Mouse (Mus musculus) hindbrain, embryonic 14.5 days (tissue): ENCODE data around the gene Smurf2. TPM values are rescaled to one million over a fixed set of nuclear protein-coding genes. Genes with fewer than 3 reads are reported as not detected.

ENCODE experiments used
- ATAC-seq: fragments of 200-750 bp; cut with Nextera tagmentation; 2 replicates; pipeline ENCODE4 v1.8.0; 2017; ENCODE audit warnings: moderate number of reproducible peaks, mild to moderate bottlenecking, moderate TSS enrichment, moderate library complexity; ENCODE audit not compliant: low FRiP score
- DNase-seq: peaks from one replicate; pipeline ENCODE4 v3.0.0-alpha.2; 2015; ENCODE audit warnings: low spot score
- H3K27ac ChIP-seq: fragments of 300-500 bp; sonication (generic); 2 replicates; pipeline ENCODE4 v1.5.1; 2014; ENCODE audit warnings: mild to moderate bottlenecking, moderate library complexity
- H3K27me3 ChIP-seq: fragments of 300-500 bp; sonication (generic); 2 replicates; pipeline ENCODE4 v1.6.1; 2014; ENCODE audit warnings: mild to moderate bottlenecking, low read length, mixed read lengths; ENCODE audit not compliant: control insufficient read depth, insufficient read depth
- H3K36me3 ChIP-seq: fragments of 300-500 bp; sonication (generic); replicated peaks from 2 replicates; pipeline ENCODE4 v1.6.1; 2014; ENCODE audit not compliant: control insufficient read depth, insufficient read depth
- H3K4me1 ChIP-seq: fragments of 300-500 bp; sonication (generic); replicated peaks from 2 replicates; pipeline ENCODE4 v1.6.1; 2014; ENCODE audit warnings: antibody characterized with exemption, low read length, mixed read lengths; ENCODE audit not compliant: control insufficient read depth, insufficient read depth
- H3K4me2 ChIP-seq: fragments of 300-500 bp; sonication (generic); replicated peaks from 2 replicates; pipeline ENCODE4 v1.6.1; 2014; ENCODE audit warnings: mild to moderate bottlenecking, moderate library complexity
- H3K4me3 ChIP-seq: fragments of 300-500 bp; sonication (generic); replicated peaks from 2 replicates; pipeline ENCODE4 v1.5.1; 2014; ENCODE audit warnings: mild to moderate bottlenecking, low read length
- H3K9ac ChIP-seq: fragments of 300-500 bp; sonication (generic); 2 replicates; pipeline ENCODE4 v1.6.1; 2014
- H3K9me3 ChIP-seq: fragments of 300-500 bp; sonication (generic); 2 replicates; pipeline ENCODE4 v1.6.1; 2016; ENCODE audit warnings: low read length; ENCODE audit not compliant: control insufficient read depth
- WGBS: fragments of 180-500 bp; shearing (Covaris S2); extraction: QIAGEN DNeasy Blood & Tissue Kit; methylation state at CpG from one replicate; pipeline ENCODE4 v1.1.7; 2014; 5-methylcytosine and 5-hydroxymethylcytosine counted together
- polyA plus RNA-seq: library from polyadenylated mRNA; unstranded; fragments of >200 nt; fragmentation: Nextera tagmentation; extraction: Ambion mirVana; gene quantifications from 2 replicates; pipeline ENCODE4 v1.2.1, GENCODE M21; 2014

The Smurf2 gene
- 18.7 and 18.8 TPM in 2 replicates for polyA plus RNA-seq

- peak; percentile 95 for ATAC-seq
- Histone ChIP-seq H3K27me3 (no peaks in the 10 kb centered on the region), H3K36me3 (no peaks in the 10 kb centered on the region), H3K9me3 (no peaks in the 10 kb centered on the region), H3K4me1 (peaks cover 20% of the 10 kb centered on the region), H3K27ac (peak within 1 kb of the TSS; percentile 96), H3K4me3 (peak within 1 kb of the TSS; percentile 90), H3K4me2 (peak within 1 kb of the TSS; percentile 69), H3K9ac (peak within 1 kb of the TSS; percentile 92)
- peak; percentile 80 for DNase-seq
- 5% methylated on average over 53 of the region's 72 CpGs for WGBS
Measured at GRCm38 (mm10) chr11:106920551-106921379, at the start of gene Smurf2. Gene Smurf2 (minus strand): TSS chr11:106920715.

GRCm38 (mm10) chr11:106969798-106970197 is 49.3 kb upstream of the Smurf2 start:
- 94% methylated on average over 8 of the region's 8 CpGs for WGBS
- H3K9me3 ChIP-seq = no peaks in the 10 kb centered on the region
- no peak overlapping the region for H3K4me2 ChIP-seq

GRCm38 (mm10) chr11:106967630-106968029 is 47.1 kb upstream of the Smurf2 start:
- Histone ChIP-seq H3K9me3 (no peaks in the 10 kb centered on the region), H3K27ac (no peak overlapping the region), H3K9ac (no peak overlapping the region), H3K4me3 (no peak overlapping the region), H3K4me2 (no peak overlapping the region), H3K4me1 (no peaks in the 10 kb centered on the region), H3K27me3 (no peaks in the 10 kb centered on the region), H3K36me3 (no peaks in the 10 kb centered on the region)
- no peak for DNase-seq
- no peak for ATAC-seq
- 81% methylated on average over 10 of the region's 10 CpGs for WGBS

More at GRCm38 (mm10) chr11:106969798-106970197, 49.3 kb upstream of the Smurf2 start:
- DNase-seq (no peak), ATAC-seq (no peak)
- Histone ChIP-seq H3K9ac (no peak overlapping the region), H3K4me1 (no peaks in the 10 kb centered on the region), H3K27ac (no peak overlapping the region), H3K27me3 (no peaks in the 10 kb centered on the region), H3K4me3 (no peak overlapping the region), H3K36me3 (no peaks in the 10 kb centered on the region)

- no peak overlapping the region for H3K4me2 ChIP-seq
- no peaks in the 10 kb centered on the region for H3K4me1 ChIP-seq
- no peaks in the 10 kb centered on the region for H3K27me3 ChIP-seq
- ATAC-seq (no peak), DNase-seq (no peak)
- no peak overlapping the region for H3K9ac ChIP-seq
- 88% methylated on average over 4 of the region's 4 CpGs for WGBS
- no peaks in the 10 kb centered on the region for H3K36me3 ChIP-seq
- no peak overlapping the region for H3K27ac ChIP-seq
- H3K9me3 ChIP-seq = no peaks in the 10 kb centered on the region
- H3K4me3 ChIP-seq = no peak overlapping the region
Measured at GRCm38 (mm10) chr11:106965881-106966280, 45.4 kb upstream of the Smurf2 start.

GRCm38 (mm10) chr11:106962310-106962709 is 41.8 kb upstream of the Smurf2 start:
- Histone ChIP-seq H3K27ac (no peak overlapping the region), H3K9ac (no peak overlapping the region), H3K4me1 (no peaks in the 10 kb centered on the region), H3K27me3 (no peaks in the 10 kb centered on the region), H3K4me3 (no peak overlapping the region), H3K36me3 (no peaks in the 10 kb centered on the region), H3K9me3 (no peaks in the 10 kb centered on the region), H3K4me2 (no peak overlapping the region)
- WGBS = 87% methylated on average over 9 of the region's 9 CpGs
- DNase-seq = no peak
- ATAC-seq = no peak

- H3K4me2 ChIP-seq = no peak overlapping the region
- H3K27me3 ChIP-seq = no peaks in the 10 kb centered on the region
- H3K9me3 ChIP-seq = no peaks in the 10 kb centered on the region
- H3K4me1 ChIP-seq = no peaks in the 10 kb centered on the region
- no peak overlapping the region for H3K9ac ChIP-seq
- DNase-seq (no peak), ATAC-seq (no peak)
- WGBS = 76% methylated on average over 13 of the region's 13 CpGs
- H3K36me3 ChIP-seq = no peaks in the 10 kb centered on the region
- no peak overlapping the region for H3K4me3 ChIP-seq
- no peak overlapping the region for H3K27ac ChIP-seq
Measured at GRCm38 (mm10) chr11:106961471-106962081, 41.1 kb upstream of the Smurf2 start.

GRCm38 (mm10) chr11:106959121-106959520 is 38.6 kb upstream of the Smurf2 start:
- WGBS = 84% methylated on average over 5 of the region's 5 CpGs
- Histone ChIP-seq H3K4me1 (no peaks in the 10 kb centered on the region), H3K27me3 (no peaks in the 10 kb centered on the region), H3K9me3 (no peaks in the 10 kb centered on the region), H3K27ac (no peak overlapping the region), H3K4me2 (no peak overlapping the region), H3K4me3 (no peak overlapping the region), H3K36me3 (no peaks in the 10 kb centered on the region), H3K9ac (no peak overlapping the region)
- no peak for ATAC-seq
- DNase-seq = no peak

GRCm38 (mm10) chr11:106958407-106959071 is 38.0 kb upstream of the Smurf2 start:
- Histone ChIP-seq H3K36me3 (no peaks in the 10 kb centered on the region), H3K27ac (no peak overlapping the region), H3K9ac (no peak overlapping the region), H3K9me3 (no peaks in the 10 kb centered on the region), H3K4me1 (no peaks in the 10 kb centered on the region), H3K4me2 (no peak overlapping the region), H3K27me3 (no peaks in the 10 kb centered on the region), H3K4me3 (no peak overlapping the region)
- WGBS = 90% methylated on average over 6 of the region's 6 CpGs
- DNase-seq (no peak), ATAC-seq (no peak)

- DNase-seq = no peak
- Histone ChIP-seq H3K27ac (no peak overlapping the region), H3K4me3 (no peak overlapping the region), H3K4me2 (no peak overlapping the region), H3K27me3 (no peaks in the 10 kb centered on the region), H3K9me3 (no peaks in the 10 kb centered on the region), H3K9ac (no peak overlapping the region), H3K4me1 (no peaks in the 10 kb centered on the region), H3K36me3 (no peaks in the 10 kb centered on the region)
- WGBS = 82% methylated on average over 12 of the region's 12 CpGs
- ATAC-seq = no peak
Measured at GRCm38 (mm10) chr11:106957271-106957980, 36.9 kb upstream of the Smurf2 start.
